Mouse (Mus musculus) mouse embryonic stem cell (cell line): ENCODE data around the gene Dpm2.

Experiments used
- in situ Hi-C, 2 experiments: fragments of 300-500 bp; cut with MboI; formaldehyde crosslinking; loops; 1 replicate in 1 of 2; 3 replicates in 1 of 2; pipeline ENCODE4 v1.14.3; 2019 to 2020; ENCODE audit warnings: low sequenced_read_pairs in 2 of 2, low pct_unique_long_range_greater_than_20kb in 1 of 2, mixed read lengths in 1 of 2; ENCODE audit not compliant: unreplicated experiment in 1 of 2

Gene Dpm2

DNA sequence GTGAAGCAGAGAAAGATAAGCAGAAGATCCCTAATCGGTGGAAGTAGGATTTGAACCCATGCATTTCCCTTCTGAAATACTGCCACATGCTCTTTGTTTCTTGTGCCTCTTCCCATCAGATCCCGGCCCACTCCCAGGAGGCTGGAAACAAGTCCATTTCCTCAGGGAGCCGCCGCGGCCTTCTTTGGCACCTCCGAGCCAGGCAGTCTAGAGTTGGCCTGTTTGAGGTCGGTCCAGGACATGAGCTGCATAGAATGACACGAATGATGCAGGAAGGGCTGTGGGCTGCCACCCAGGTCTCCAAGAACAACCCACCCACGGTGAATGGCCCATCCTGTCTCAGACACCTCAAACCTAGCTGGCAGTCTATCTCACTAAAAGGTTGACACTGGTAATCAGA, 5.9 kb downstream of the Dpm2 start:
- in situ Hi-C loops = no loop called here

DNA sequence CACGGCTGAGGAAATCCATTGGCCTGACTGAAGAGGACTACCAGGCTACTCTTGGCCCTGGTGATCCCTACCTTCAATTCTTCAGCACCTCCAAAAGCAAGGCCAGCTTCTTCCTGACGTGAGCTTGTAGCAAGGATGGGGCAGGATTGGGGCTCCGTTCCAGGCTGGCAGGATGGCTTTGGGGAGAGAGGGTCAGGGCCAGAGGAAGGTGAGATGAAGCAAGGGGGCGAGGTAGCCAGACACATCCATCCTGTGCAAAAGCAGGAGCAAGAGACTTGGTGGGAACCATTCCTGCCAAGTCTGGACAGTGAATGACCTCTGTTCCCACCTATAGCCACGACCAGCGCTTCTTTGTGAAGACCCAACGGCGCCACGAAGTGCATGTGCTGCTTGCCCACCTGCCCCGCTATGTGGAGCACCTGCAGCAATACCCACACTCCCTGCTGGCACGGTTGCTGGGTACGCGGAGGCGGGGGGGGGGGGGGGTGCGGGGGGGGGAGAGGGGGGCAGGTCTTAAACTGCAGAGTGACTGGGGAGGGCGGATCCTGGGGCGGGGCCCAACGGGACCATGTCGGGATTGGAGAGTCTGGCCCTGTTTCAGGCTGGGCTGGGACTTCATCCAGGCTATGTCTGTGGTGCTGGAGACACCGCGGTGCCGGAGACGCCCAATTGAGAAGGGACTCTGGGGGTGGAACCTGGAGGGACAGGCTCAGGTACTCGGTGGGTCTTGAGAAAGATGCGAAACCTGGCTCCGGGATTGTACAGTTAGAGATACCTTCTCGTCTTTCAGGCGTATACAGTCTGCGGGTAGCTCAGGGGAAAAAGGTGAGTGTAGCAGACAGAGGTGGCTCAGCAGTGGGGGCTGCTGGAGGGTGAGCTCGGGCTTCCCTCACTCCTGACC, 7.7 kb downstream of the Dpm2 start:
- in situ Hi-C loops = no loop called here

DNA sequence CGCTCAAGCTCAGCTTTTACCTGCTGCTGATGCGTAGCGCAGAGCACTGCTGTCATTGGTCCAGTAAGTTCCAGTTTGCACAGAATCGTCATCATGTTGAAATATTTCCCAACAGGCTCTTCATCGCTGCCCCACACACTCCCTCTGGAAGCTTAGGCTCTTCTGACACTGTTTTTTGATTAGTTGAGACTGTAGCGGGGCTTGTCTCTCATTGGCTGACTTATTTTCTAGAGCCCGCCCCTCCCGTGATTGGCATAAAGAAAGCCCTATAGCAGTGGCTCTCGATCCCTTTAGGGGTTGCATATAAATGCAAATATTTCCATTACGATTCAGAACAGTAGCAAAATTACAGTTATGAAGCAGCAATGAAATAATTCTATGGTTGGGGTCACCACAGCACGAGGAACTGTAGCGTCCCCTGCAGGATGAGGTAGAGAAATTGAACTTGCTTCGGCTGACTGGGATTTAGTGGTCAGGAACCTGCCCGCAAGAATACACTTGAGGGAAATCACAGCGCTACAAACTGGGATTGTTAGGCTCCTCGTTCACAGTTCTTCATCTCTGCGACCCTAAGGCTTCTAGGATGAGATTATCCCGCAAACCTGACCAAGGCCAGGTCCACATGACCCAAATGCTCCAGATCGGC, 10.9 kb downstream of the Dpm2 start:
- in situ Hi-C loops = no loop called here

DNA sequence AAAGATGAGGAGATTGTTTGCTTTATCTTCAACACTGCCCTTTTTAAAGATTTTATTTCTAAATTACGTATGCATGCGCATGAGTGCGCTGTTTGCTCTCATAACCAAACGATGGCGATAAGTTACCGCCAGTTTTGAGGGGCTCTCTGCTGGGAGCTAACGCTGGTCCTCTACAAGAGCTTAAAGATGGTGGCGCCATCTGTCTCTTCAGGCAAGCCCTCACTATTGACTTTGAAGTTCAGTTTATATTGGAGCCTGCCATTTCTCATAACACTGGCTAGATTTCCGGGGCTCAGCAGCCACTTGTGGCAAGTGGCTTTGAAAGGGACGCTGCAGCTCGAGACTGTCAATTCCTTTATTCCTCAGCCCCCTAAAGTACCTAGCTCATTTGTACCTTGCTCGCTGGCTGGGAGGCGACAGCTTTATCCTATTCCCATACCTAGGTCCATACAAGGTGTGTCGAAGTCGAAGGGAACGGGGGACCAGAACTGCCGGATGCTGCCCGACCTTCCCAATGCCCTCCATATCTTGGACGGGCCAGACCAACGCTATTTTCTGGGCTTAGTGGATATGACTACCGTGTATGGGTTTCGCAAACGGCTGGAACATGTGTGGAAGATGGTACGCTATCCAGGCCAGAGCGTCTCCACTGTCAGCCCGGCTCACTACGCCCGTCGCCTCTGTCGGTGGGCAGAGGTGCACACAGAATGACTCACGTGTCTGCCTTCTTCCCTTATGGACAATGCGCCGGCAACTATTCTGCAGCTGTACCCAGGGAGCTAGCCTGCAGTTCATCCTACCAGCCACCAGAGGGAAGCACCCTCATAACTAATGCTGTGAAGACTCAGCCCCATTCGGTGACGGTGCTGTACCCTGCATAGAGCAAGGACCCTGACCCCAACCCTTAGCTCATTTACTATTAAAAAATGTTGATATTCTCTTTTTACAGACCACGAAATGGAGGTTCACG, 12.5 kb downstream of the Dpm2 start:
- in situ Hi-C loops = no loop called here

DNA sequence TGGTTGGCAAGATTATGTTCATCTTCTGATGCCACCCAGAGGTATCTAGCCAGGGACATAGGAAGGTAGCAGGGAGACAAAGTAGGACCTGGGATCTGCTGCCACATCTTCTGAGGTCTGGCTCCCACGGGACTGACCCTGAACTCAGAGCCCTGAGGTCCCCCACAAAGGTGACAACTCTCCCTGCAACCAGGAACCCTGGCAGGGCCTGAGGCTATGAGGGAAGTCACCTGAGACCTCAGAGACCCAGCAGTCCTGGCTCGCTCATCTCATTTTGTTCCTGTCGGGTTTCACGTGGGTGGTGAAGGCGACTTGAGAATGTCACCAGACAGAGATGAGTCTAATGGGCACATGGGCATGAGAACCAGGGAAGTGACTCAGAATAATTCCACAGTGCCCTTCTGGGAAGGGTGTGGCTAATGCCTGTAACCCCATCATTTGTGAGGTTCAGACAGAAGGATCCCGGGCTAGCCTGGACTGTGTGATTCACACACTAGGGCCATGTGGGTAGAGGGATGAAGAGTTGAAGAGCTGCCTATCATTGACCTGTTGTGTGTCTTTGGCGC, 14.6 kb downstream of the Dpm2 start:
- in situ Hi-C loops = no loop called here

DNA sequence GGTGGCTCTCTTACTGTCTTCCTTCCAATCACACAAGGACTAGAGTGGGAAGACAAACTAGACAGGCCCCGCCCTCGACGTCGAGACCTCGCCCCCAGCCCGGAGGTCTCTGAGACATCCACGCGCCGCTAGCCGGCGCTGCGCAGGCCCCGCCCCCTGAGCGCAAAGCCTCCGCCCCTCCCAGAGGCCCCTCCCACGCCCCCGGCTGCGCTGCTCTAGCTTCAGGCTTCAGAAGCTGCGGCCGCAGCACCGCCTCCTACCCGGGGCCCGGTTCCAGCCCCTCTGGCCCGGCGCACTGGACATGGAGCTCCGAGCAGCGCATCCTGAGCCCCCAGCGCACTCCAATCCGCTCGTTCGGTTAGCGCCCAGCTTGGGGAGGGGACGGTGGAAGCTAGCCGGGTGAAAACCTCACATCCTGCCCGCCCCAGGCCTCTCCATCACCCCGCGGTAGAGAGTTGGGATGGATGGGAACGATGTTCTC, 16.3 kb downstream of the Dpm2 start, which contains the start of gene St6galnac4:
TSS of gene St6galnac4 (plus strand) at position 225 of the 481 bp plus-strand sequence.
- in situ Hi-C loops = no loop called here

DNA sequence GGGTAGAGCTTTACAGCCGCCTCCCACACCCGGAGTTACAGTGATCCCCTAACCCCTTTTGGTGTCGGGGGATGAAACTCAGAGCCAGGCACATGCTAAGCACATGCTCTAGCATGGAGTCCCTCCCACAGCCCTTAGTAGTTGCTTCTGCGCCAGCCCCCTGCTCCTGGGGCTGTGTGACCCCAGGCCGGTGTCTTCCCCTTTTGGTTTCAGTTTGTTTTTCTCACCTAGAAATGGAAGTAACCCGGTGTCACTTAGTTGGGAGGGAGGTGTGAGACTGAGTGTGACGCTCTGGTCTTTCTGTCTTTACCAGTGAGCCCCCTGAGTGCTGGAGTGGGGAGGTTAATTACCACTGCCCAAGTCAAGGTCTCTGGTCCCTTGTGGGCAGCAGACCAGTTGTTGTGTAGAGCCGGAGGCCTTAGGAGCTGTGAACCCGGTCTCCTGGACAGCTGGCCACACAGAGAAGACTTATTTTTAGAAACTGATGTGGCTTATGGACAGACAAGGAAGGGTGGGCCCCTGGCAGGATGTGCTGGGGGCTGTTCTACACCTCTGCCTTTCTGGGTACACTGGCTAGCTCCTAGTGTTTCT, 17.2 kb downstream of the Dpm2 start:
- in situ Hi-C loops = no loop called here

DNA sequence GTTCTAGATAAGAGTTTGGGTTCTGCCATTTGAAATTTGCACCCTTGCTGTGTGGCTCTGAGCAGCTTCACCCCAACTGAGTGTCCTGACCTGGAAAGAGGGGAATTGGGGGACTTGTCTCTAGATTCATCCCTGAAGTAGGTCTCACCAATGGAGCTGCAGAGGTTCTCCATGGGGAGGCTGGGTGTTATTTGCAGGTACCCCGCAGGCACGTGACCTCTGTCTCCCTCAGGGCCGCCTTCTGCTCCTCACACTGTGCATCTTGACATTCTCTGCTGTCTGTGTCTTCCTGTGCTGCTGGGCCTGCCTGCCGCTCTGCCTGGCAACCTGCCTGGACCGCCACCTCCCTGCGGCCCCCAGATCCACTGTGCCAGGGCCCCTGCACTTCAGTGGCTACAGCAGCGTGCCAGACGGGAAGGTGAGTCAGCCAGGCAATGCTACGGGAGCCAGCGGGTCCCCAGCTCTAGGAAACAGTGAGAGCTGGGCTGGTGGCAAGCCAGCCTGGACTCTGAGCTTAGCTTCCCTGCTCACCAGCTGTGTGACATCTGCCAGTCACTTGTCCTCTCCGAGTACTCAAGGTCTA, 18.6 kb downstream of the Dpm2 start:
- in situ Hi-C loops = no loop called here

DNA sequence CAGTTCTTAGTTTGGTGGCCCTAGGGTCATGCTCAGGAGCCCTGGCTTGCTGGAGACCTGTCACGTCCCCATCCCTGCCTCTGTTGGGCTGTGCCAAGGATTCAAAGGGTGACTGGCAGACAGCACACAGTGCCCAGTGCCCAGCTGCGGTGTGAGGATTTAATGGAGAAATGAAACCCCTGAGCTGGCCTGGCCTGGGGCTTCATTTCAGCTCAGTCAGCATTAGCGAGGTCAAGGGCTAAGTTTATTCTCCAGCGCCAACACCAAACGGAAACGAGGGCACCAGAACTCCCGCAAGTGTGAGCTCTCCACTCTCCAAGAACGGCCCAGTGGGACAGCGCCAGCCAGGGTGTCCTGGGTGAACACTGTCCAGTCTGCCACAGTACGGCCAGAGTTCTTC, 19.6 kb downstream of the Dpm2 start:
- in situ Hi-C loops = no loop called here

DNA sequence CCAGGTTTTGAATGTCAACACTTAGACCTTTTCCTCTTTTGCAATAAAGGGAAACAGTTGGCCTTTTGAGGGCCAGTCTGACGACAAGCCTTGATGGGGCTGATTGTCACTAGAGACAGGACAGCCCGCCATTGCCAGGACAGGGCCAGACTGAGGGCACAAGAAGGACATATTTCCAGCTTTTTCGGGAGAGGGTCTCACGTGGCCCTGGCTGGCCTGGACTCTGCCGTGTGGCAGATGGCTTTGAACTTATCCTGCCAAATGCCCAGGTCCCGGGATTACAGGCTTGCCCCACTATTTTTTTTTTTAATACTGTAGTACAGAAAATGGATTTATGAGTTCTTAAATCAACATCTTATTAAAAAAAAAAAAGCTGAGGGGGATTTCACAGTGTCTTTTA, 20.6 kb downstream of the Dpm2 start:
- in situ Hi-C loops = no loop called here

DNA sequence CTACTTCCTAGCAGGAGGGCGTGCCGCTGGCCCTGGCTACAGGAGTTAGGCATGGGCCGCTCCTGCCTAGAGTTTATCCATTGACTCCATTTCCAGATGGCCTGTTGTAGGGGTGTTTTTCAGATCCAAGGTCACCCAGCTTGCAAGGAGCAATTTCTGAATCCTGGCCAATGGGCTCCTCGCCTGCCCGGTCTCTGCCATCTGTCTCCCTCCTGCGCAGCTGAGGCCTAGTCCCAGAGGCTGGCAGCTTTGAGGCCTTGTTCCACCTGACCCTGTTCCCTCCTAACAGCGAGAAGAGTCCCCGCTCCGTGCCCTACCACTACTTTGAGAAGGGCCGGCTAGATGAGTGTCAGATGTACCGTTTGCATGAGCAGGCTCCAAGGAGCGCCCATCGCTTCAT, 26.1 kb downstream of the Dpm2 start:
- in situ Hi-C loops = no loop called here

DNA sequence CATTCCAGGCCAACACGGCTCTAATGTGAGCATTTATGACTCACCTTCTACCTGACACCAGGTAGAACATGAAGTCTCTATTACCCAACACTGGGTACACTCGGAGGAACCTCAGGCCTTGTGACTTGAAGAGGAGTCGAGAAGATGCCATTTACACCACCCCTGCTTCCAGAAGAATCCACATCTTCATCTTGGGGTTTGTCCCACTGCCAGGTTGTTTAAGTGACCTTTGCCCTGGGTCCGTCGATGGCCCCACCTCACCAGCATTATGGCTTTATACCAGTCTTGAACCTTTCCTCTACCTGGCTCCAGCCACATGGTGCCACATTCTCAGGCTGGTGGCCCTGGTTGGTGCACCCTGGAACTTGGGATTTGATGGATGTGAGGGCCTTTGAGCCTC, 26.6 kb downstream of the Dpm2 start:
- in situ Hi-C loops = no loop called here

DNA sequence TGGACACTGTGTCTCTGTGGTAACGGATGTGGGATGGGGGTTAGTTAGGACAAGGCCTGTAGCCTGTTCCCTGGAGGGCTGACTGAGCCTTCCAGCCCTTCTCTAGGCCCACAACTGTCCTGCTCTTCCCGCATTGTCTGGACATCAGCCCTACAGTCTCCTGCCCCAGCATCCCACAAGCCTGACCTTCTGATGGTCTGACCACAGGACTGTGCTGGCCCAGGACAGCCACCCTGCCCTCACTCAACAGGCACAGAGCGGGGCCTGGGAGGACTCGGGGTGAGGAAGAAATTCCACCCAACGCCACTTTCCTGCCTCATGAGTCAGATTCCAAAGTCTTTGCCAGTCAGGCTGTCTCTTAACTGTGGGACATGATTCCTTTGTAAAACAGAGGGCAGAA, 27.0 kb downstream of the Dpm2 start:
- in situ Hi-C loops = no loop called here

DNA sequence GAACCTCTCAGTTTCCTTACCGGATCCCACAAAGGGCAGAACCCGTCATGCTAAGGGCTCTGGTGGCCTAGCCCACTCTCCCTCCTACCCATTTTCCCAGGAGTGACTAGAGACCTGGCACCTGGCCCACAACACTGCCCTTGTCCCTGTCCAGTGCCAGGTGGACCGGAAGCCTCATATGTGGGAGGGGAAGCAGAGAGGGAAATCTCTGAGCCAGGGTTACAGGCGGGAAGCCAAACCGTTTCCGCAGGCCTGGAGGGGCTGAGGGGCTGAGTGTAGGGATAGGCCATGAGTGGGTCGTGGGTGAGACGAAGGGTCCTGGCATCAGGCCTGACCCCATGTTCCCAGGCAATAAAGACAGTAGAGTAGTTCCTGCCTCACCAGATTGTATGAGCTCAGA, 27.8 kb downstream of the Dpm2 start:
- in situ Hi-C loops = no loop called here

DNA sequence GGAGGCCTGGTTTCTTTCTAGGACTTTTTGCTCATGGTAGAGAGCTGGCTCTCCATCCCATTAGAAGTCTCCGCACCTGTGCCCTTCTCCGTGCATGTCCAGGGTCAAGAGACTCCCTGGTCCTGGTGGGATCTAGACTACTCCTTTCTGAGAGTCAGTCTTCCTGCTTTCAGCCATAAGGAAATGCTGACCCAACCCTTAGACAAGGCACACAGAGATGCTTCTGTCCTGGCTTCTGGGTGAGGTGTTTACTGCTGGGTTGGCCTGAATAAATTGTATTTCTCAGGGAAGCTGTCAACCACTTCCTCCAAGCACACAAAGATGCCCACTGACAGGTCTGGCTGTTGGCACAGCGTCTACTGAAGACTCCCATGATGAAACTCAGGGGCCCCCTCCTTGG, 28.8 kb downstream of the Dpm2 start, which contains the start of gene St6galnac6:
TSS of gene St6galnac6 (plus strand) at position 301 of the 400 bp plus-strand sequence.
- in situ Hi-C loops = no loop called here

DNA sequence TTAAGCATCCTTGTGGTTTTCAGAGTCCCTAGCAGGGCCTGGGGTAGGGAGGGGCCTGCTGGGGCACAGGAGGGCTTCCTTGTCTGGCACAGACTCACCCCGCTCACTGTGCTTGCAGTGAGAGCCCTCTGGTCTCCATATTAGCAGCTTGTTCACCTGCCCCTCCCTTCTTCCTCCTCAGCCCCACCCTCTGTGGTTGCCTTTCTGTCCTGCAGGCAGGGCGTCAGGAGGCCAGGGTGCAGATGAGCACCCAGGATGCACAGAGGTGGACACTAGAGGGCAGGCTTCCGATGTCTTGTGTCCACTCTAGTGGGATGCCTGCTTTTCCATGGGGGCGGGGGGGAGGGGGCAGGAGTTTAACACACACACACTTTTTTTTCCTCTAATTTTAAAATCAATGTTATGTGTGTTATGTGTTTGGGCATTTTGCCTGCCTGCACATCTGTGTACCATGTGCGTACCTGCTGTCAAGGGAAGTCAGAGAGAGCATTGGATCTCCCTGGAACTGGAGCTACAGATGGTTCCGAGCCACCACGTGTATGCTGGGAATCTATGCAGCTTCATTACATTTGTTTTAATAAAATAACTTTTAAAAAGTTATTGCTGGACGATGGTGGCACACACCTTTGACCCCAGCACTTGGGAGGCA, 30.9 kb downstream of the Dpm2 start:
- in situ Hi-C loops = no loop called here

DNA sequence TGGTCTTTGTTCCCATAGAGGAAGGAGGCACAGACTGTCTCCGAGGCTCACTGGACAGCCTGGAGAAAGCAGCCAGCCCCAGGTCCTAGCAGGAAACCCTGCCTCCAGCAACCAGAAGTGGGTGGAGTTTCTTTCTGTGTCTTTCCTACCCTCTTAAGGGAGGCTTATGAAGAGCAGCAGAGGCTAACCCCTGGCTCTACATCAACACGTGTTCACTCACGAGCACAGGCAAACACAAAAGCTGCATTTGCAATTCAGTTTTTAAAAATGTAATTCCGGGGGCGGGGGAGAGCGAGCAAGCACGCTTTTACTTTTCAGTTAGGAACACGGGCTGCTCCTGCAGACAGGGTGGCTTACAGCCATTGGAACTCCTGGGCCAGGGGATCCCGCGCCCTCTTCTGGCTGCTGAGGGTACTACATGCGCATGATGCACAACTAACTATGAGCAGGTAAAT, 32.0 kb downstream of the Dpm2 start:
- in situ Hi-C loops = no loop called here
